Mouse (Mus musculus): Measurements from ENCODE around the gene Dhx15.
A peak's percentile ranks its signal among the peaks of the same experiment; 100 is the strongest.
"Not testable (repeated sequence)": the region's sequence is repeated elsewhere in the genome, so short reads cannot be mapped to it uniquely, and the experiment has no call there.

The Dhx15 gene

DNA sequence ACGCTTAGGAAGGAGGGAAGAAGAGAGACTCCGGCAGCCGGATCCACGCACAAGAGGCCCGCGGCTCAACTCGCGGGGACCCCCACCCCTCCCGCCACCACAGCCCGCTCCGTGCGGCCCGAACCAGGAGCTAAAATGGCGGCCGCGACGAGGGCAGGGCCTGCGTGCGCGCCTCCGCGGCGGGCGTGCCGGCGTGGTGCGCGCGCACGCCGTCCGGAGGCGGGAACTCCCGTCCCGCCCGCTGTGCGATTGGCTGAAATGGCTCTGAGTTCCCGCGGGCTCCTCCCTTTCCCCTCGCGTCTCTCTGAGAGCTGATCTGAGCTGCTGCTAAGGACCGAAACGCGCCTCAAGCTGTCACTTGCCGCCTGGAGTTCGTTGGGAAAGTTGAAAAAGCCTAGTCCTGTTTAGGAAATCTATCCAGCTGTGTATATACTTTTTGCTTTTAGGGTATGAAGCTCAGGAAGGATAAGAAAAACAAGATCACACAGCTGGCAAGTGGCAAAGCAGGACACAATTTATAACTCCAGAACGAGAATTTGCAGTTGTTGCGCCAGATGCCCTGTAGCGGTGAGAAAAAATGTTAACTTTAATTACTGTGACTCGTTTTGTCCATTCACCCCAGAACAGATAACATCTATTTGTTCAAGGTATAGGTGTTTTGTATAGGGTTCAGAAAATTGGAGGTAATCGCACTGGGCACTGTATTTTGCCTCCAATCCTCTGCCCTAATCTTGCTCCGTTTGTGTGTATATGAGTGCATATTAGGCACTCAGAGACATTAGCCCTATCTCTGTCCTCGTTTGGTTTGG is at the start of gene Dhx15:
TSS of gene Dhx15 (minus strand) at position 144 of the 809 bp plus-strand sequence.
- DNase-seq (ENCODE audit: low spot score) = peak; percentile 85

DNA sequence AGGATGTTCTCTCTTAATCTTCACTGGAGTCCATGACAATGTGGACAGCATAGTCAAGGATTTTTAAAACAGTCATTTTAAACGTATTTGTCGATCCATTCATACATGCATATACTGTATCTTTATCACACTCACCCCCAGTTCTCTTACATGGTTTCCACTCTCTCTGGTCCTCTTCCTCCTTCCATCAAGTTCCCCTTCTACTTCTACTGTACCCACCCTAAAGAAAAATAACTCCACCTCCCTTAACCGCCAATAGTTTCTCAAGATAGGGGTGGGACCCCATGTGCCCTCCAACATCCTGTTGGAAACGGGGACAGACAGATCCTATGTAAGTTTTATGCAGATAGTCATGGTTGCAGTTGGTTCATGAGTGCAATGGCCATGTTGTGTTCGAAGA is 48.6 kb upstream of the Dhx15 start:
- no peak for DNase-seq (ENCODE audit: low spot score)

DNA sequence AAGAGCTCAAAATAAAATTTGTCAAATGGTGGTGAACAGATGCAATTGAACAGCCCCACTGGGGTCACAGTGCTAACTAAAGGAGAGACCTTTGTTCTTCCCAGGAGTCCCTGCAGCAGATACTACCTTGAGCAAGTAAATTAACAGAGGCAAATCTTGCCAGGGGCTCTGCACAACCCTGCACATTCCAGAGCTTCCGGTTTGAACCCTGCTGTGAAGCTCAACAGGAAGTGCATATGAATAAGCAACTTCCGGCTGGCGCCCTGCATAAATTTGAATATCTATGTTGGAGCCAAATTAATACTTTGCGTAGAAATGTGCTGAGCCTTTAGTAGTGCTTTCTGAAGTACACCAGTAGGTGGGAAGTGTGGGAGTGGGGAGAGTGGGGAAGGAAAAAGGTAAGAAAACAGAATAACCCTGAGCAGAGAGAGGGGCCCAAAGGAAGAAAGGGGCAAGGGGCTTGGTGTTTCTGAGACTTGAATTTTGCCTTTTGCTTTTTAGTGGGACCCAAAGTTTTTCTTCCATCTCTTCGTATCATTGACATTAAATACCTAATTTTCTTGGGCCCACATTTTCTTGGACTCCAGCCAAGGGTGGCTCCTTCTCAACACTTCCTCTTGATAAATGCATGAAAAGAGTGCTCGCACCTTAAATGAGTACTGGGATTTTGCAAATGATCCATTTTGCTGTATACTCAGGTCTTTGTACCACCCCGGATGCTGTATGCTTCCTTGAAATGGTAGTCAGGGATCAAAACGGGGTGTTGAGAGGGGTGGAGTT is 47.8 kb upstream of the Dhx15 start:
- DNase-seq (ENCODE audit: low spot score) = no peak

DNA sequence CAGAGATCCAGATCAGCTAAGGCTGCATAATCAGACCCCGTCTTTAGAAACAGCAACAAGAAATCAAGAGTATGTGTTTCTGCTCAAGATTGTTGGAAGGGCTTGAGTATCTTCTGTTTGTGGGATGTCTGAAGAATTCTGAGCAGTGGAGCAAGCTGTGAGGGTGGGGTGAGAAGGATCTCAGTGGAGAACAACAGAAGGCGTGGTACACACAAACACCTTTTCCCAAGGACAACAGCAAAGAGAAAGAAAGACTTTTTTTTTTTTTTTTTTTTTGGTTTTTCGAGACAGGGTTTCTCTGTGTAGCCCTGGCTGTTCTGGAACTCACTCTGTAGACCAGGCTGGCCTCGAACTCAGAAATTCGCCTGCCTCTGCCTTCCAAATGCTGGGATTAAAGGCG is 46.3 kb upstream of the Dhx15 start:
- not testable (repeated sequence) for DNase-seq (ENCODE audit: low spot score)

DNA sequence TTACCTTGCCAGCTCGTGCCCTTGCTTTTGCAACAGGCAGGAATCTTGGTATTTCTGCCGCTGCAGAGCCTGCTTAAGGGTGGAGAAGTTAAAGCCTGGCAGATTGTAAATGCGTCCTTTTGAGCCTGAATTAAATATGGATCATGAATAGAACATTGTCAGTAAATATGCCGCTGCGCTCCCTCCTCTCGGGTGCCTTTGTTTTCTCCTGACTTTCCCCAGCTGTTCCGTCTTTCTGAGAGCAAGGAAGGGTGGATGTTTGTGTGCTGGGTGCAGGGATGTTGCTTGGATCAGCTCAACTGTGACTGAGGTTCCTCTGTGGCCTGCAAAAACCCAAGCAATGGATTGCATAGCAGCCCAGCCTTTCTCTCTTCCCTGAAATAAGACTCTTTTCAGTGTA is 44.3 kb upstream of the Dhx15 start:
- no peak for DNase-seq (ENCODE audit: low spot score)

DNA sequence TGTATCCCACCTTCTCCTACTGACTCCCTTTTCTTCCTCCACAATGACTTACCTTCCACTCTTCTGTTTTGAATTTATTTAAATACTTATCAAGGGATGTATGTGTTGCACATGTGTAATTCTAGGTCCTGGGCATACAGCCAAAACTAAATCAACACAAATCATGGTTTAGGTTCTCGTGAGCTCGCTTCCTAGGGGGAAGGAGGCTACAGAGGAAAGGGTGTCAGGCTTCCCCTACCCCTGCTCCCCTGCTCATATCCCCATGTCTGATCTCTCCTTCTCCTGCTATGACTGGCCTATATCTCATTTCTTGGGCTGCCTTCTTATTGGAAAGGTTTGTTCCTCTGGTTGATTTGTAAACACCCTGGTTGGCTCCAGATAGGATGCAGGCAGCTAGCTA is 43.6 kb upstream of the Dhx15 start:
- no peak for DNase-seq (ENCODE audit: low spot score)

DNA sequence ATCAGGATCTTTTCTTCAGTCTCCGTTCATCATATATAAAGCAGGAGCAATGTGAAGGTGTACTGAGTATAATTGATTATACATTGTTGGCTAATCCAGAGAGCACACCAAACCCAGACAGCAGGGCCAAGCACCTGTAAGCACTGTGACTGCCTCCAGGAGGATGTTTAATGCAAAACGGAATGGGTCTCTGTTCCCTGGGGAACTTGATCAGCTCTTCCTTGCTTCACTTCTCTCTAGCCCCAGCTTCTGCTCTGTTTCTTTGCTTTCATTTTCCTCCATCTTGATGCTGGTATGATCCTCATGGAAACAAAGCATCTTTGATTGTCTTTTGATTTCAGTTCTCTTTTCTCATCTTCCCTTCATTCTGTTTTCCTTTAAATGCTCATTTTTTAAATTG is 42.3 kb upstream of the Dhx15 start:
- DNase-seq (ENCODE audit: low spot score) = no peak

DNA sequence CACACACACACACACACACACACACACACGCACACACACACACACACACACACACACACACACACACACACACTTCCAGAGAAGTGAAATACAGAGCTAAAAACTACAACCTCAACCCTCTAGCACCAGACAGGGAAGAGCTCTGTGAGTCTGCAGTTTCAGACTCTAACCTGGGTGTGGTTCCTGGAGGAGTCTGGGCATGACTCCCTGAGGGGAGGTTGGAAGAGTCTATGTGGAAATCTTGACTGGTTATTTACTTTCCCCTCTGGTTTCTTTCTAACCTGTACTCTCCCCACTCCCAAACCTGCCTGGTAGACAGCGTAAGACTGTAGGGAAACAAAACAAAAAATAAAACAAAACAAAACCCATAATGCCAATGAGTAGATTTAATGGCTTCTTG is 41.9 kb upstream of the Dhx15 start:
- no peak for DNase-seq (ENCODE audit: low spot score)

DNA sequence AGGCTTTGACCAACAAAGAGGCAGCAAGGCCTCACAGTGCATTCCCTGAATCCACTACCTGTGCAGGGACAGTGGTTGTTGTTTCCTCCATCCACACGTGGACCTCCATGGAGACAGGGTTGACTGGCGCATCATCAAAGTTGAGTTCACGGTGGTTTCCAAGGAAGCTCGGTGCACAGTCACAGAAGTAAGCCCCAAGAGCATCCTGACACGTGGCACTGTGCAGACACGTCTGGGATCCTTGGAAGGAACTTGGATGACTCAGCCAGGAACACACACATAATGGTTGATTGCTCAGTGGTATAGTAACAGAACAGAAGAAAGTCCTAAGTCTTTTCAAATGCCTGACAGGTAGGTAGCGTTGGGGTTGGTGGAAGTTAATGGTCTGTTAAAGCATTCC is 40.2 kb upstream of the Dhx15 start:
- DNase-seq (ENCODE audit: low spot score) = no peak

DNA sequence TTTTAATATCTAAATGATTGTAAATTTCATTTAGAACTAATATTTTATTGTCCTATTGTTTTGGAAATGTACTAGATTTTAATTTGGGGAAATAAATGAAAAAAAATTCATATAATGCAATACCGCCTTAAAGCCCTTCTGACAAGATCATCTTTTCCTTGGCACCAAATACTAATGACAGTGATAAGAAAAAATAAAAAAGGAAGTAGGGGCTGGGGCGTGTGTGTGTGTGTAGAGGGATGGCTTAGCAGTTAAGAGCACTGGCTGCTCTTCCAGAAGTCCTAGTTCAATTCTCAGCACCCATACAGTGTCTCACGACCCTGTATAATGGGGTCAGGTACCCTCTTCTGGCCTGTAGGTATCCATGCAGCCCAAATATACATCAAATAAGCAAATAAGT is 36.4 kb upstream of the Dhx15 start:
- DNase-seq (ENCODE audit: low spot score) = no peak

DNA sequence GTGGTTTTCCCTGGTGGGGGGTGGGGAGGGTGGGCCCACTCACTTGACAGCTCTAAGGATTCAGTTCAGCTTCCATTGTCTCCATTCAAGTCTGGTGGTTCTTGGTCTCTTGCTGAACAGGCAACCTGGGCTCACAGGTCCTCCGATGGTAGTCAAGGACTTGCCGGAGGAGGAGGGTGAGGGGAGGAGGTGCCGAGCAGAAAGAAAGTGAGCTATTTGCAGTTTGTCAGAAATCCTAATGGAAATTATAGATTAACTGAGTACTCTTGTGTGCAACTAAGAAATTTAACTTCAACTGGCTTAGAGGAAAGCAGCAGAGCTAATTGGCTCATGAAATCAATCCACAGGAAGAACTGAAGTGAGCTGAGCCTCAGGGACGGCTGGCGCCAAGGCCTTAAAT is 31.3 kb upstream of the Dhx15 start:
- DNase-seq (ENCODE audit: low spot score) = no peak

DNA sequence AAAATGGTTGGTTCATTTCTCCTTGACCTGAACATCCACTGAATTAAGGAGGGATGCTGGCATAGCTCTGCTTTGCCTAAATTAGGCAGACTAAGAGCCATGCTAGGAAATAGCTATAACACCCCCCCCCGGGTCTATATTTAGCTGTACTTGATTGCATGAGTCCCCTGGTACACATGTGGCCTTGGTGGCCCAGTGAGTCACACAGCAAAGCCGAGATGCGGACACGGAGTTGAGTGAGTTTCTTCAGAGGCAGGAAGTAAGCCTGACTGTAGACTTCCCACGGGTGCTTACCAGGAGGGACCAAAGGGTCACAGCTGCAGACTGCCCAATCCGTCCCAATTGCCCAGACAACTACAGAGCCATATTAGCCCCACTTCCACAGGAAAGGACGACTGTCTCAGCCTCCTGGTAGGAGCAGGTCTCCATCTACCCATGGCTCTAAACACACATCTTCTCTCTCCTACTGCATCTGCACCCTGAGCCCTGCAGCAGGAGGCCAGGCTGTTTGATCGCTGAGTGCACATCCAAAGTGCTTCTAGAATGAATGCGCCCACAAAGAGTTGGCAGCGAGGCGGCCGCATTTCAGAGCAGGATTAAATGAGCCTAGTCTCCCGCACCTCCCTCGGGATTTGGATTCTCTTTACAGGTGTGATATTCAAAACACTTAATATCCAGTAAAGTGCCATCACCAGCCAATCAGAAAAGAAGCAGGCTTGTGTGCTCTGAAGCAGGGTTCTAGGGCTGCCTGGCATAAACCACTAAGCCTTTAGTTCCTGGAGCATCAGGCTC is 29.9 kb upstream of the Dhx15 start:
- DNase-seq (ENCODE audit: low spot score) = no peak

DNA sequence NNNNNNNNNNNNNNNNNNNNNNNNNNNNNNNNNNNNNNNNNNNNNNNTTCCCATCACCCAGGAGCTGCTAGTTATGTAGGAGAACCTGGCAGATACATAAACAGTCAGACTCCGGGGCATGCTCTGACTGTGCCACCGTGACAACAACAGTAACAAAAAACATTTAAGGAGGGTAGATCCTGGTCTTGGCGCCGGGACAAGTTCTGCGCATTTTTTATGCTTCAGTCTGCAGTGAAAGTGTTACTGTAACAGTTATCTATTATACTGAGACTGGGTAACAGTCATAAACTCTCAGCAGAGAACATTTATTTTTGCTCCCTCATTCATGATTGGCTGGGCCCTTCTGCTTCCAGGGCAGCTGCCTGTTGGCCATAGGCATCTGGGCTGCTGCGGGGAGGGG is 27.9 kb upstream of the Dhx15 start:
- DNase-seq (ENCODE audit: low spot score) = no peak

DNA sequence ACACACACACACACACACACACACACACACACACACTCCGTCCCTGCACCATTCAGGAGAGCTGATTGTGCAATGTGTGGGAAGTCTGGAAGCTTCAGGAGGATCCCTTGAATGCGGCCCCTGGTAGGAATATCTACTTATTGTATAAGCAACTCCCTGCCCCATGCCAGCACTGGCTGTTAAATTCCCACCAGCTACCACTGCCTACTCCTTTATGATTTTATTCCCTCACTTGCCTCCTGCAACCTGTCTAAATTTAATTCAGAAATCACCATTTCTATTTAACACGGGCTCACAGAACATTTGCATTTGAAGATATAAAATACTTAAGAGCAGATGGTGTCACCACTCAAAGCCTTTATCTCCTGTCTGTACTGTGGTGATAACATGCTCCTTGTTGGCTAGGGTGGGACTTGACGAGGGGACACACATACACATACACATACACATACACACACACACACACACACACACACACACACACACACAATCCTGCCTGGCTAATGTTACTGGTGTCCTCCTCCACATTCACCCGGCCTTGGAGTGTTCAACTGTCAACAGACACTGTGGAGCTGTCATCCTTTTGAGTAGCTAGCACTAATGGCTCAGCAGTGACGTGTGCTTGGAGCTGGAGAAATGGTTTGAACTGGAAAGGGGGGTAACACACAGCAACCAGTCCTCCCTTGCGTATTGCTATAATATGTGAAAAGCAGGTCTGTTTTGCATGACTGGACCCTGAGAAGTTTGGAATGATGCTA is 23.0 kb upstream of the Dhx15 start:
- DNase-seq (ENCODE audit: low spot score) = no peak

DNA sequence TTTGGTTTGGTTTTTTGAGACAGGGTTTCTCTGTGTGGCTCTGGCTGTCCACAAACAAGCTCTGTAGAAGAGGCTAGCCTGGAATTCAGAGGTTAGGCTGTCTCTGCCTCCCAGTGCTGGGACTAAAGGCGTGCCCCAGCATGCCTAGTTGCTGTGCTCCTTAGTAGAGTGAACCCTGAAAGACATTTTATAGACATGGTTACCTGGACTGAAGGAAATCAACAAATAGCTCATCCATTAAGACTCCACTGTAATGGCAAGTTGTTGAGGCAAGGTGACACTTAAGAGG is 810 bp upstream of the Dhx15 start:
- no peak for DNase-seq (ENCODE audit: low spot score)

DNA sequence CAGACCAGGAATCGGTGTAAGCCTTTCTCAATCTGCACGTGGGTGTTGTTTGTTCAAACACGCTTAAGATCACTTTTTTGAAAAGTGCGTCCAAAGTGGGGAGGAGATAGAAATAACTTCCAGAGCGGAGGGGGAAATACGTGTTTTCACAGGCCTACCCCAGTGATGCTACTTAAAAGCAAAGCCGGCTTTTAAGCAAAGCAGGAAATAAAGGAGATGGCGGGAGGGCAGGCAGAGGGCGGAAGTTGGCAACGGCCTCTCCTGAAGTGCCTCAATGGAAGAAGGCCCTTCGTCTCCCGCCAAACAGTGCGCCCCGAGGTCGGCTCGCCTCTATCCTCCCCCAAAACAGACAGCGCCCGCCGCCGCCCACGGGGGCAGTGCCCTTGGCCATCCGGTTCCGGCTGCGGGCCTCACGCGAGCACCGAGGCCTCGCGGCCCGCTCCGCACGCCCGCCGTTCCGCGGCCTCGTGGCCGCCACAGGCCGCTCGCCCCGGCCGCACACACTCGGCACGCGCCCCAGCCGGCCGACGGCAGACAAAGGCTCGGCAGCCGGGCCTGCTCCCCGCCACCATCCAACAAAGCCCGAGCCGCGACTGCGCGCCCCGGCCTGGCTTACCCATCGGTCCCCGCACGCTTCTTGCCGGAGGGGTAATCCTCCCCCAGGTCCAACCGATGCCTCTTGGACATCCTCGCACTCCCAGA is 499 bp downstream of the Dhx15 start:
- no peak for DNase-seq (ENCODE audit: low spot score)

DNA sequence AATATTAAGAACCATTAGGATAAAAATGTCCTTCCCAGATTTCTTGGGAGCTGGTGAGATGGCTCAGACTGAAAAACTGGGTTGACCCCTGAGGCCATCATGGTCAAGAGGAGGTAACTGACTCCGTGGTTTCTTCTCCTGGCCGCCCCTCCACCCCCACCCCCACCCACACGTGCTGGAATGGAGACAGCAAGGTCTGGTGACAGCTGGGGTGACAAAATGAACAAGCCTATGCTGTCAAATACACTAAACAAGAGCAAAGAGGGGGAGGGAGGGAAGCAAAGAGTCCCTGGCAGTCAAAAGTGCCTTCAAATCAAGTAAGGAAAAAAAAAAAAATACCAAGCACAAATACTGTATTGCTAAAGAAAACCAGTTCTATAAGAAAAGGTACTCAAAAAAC is 2.1 kb downstream of the Dhx15 start:
- DNase-seq (ENCODE audit: low spot score) = no peak

DNA sequence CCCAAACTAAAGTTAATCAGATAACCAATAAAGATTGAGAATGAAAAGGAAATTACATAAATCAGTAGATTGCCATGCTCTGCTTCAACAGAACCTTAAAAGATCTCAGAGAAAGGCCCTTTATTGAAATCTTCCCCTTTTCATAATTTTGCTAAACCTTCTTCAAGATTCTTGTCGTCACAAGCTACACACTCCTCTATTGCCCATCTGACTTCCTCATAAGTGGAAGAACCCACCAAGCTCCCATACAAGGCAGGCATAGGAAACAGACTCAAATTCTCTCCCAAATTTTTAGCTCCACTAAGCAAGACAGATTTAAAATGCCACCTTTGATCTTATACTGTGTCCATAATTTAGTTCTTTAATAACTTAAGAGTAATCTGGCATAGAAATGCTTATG is 13.0 kb downstream of the Dhx15 start:
- DNase-seq (ENCODE audit: low spot score) = no peak

DNA sequence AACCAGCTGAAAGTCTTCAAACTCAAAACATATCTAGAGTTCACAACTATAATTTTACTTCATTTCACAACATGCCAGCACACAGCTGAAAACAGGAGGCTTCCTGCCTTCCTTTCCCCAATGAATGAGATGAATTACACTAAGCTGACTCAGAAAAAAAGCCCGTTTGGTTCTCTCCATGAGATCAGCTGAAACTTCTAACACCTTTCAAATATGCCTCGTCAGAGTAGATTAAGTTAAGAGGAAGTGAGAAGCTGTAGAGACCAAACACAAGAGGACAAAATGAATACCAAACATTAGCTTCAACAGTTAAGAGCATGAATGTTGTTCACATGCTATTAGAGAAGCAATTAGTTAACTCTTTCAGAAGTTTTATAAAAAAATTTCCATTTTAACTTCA is 21.8 kb downstream of the Dhx15 start:
- no peak for DNase-seq (ENCODE audit: low spot score)

DNA sequence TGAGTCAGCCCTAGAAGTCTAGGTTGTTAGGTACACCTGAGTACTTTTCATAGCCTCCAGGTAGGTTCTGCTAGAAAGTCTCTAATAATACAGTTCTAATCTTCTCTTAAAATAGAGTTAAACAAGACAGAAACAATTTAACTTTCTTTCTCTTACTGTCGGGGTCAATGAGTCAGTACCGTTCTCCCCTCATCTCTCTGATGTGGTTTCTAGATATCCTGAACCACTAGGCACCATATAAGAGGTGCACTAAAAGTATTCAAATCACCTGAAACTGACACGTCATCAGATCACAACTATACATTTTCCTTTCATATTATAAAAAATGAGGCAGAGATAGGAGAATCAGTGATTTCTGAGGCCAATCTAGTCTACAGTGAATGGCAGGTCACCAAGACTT is 41.2 kb downstream of the Dhx15 start:
- DNase-seq (ENCODE audit: low spot score) = no peak

DNA sequence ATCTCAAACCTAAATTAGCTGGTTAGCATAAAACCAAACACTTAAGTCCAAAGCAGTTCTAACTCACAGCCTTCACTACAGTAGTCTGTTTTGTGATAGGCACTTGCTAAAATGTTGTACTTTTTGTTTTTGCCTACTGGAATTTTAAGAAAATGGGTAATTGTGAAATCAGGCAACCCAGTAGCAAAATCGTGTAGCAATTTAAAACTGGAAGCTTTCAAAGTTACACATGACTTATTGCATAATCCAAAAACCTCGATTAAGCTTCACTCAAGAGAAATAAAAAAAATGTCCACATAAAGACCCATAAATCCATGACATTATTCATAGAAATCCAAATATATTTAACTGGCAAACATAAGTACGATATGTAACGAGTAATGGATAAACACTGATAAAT is 43.2 kb downstream of the Dhx15 start:
- no peak for DNase-seq (ENCODE audit: low spot score)

DNA sequence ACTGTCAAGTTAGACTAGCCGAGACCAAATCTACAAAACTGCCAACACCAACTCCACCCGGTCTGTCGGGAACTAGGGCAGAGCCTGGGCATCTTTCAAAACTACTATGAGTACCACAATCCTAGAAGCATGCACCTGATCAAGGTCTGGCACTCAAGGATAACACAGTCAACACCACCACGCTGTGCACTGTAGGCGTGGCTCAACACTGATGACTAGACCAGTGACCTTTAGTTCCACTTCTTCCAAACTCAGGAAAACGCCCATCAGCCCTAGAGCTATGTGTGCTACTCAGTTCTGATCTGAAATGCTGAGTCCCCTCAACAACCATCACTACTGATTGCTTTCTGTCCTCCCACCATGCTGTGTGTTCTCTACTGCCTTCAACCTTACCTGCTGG is 44.6 kb downstream of the Dhx15 start:
- no peak for DNase-seq (ENCODE audit: low spot score)

All from left cerebral cortex, adult 11 months (tissue).